Mouse (Mus musculus) megakaryocyte, embryonic 14.5 days (primary cell): ENCODE results near the gene Sh2b2.

ENCODE experiments used
- FLI1 ChIP-seq: IDR thresholded peaks from 2 replicates; pipeline ENCODE4 v1.6.1; 2012; ENCODE audit warnings: low read length, inconsistent platforms, mixed read lengths
- GATA1 ChIP-seq: IDR thresholded peaks from 3 replicates; pipeline ENCODE4 v1.6.1; 2012; ENCODE audit warnings: mixed read lengths, low read length, inconsistent platforms, borderline replicate concordance

DNA sequence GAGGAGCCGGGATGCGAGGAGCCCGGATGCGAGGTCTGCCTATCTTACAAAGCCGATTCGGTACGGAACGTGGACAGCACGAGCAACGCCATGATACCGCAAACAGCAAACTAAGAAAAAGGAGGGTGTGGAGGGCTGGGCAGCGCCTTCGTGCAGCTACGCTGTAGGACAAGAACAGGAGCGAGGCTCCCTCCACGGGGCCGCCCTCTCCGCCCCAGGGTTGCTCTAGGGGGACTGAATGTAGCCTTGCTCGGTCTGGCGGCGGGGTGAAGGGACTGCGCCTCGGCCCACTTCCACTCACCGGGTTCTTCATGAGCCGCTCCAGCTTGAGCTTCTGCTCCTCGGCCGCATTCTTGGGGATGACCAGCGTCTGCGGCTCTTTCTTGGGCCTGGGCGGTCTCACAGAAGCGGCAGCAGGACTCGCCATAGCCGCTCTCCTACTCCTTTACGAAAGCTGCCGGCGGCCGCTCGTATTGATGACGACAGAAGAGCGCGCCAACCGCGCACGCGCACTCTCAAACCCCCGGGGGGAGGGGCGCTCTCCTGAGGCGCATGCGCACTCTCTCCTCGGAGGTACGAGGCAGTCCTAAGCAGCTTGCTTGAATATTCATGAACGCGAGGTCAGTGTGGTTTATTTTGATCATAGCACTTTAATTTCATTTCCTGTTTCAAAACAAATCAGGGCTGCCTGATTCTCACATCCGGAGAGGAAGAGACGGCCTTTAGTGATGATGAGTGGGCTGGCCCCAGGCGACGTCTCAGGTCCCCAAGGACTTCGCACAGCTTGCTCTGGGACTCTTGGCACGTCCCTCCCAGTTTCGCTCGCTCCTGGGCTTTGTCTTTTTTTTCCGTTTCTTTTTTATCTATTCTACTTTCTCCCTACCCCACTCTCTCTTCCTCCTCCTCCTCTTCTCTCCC, 47.6 kb downstream of the Sh2b2 start, which contains the start of gene Prkrip1:
- TF ChIP-seq GATA1 (no peak), FLI1 (peak; percentile 37; the same call in 1 of the 2 replicates)
